Mouse (Mus musculus): ENCODE measurements at regions not wholly inside any gene's neighbourhood (a gene's known extent, or its start where the extent isn't known, plus 50 kb on each side); places are given as distances from the start of the nearest gene placed in this dataset.

DNA sequence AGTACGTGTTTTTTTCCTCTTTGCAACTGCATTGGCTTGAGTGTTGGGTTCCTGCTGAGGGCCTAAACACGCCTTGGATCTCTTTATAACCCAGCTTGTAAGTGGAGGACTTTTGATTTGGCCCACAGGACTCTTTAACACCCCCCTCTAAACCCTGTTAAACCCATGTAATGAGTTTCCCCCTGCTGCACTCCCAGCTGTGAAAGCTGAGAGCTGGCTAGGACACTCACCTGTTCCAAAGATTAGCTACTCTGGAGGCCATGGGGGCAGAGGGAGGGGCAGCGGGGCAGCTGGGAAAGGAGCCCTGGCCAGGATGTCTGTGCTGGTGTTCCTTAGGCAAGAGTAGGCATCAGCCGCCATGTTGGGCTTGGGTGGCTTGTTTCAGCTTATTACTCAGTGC lies 128.7 kb upstream of the Irx3 start:
- no peak for DNase-seq

DNA sequence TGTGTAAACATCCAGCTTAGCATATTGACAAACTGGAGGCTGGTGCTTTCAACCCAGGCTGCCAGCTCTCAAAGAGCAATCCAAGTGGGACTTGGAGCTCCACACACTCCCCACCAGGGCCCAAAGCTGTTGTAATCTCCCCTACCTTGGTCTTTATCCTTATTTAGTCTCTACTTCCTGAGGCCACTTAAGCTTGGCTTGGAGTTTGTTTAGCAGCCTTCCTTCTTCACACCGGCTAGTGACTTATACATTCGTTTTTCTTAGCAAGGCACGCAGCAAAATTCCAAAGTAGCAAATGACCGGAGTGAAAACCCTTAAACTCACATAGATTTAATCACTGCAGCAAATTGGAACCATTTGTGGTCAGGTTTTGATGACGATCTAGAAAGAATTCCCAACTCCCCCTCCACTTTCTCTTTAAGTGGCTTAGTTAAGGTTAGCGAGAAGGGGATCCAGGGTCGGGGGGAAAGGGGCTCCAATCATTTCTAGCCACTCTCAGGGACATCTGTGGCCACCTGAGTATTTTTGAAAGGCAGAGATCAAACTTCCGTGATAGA lies 124.2 kb upstream of the Irx3 start:
- no peak for DNase-seq

DNA sequence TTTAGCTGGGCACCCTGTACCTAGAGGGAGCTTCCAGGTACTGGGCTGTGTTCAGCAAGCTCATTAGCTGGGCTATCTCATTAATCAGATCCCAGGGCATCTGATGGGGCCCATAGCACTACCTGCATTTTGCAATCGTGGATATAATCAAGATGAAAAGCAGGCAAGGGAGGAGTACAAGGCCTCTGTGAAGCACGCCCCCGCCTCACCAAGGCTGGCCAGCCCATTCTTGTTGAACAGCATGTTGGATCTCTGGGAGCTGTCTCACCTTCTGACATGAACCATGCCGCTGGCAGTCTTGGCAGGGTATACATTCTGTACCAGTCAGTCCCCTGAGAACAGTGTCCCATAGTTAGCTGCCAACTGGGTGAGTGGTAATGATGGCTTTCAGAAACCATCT lies 122.3 kb upstream of the Irx3 start:
- no peak for DNase-seq

DNA sequence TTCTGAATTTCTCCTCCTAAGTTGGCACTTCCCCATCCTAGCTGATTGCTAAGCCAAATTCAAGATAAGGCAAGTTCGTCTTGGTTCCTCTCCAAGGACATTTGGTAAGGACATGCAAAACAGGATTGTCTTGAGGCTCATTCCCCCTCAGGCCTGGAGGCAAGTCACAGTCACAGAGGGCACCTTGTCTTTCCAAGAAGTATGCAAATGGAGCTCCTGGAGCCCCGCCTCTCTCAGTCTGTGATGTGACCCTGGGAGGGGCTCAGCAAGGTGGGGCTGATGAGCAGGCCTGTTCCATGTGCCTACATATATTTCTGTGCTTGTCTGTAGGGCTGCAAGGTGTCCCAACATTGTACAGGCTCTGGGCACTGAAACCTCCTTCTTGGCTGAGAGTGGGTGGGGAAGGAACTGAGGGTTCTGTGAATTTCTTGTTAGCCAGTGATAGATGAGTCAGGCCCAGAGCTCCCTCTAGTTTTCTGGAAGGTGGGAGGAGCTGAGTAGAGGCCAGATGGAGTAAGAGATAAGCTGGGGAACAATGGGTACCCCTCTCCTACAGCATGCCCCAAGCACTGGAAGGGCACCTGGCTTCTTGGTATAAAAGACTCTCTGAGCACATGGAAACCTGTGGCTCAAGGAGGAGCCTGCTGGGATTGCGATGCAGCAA lies 120.5 kb upstream of the Irx3 start:
- DNase-seq, result no peak

DNA sequence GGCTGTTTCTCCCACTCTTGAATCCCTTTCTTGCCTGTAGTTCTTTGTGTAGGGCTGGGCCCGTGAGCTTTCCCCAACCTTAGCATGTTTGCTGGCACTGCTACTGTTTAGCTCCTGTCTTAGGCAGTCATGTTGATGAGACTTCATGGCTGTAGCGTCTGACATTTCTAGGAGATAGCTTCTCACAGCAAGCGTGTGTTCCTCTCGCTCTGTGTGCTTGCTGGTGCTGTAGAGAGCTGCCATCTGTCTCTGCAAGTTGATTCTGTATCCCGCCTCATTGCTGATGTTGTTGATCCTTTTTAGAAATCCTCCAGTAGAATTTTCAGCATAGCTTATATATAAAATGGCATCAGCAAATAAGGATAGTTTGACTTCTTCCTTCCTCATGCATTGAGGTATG lies 116.0 kb upstream of the Irx3 start:
- DNase-seq, result no peak

DNA sequence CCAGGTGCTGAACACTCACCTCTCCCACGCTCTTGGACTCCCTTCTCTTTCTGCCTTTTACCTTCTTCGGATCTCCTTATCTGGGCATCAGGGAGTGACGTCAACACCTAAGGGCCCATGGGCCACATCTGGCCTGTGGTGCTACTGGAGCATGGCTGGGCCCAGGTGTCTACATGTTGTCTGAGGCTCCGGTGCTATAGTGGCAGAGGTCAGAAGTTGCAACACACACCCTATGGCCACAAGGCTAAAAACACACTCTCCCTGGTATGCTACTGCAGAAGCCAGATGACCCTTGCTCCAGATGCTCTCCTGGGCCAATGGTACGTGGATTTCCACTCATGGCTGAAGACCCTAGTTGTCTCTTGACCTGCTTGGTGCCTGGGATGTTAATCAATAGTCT lies 112.1 kb upstream of the Irx3 start:
- no peak for DNase-seq

DNA sequence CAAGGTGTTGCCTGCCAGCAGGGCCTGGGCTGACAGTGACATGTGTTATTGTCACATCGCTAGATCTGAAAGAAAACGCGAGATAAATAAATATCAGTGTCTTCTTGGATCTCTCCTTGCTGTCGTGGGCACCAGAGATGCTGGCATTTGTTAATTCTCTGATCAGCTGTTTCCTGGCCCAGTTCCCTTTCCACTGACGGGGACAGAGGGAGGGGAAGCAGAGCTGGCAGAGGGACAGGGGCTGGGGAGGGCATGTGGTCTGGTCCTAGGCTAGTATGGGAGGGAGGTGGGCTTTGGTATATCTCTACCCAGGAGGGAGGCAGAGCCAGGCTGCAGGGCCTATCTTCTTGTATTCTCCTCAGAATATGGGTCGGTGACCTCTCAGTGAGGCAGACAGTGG lies 111.3 kb upstream of the Irx3 start:
- DNase-seq, result no peak

DNA sequence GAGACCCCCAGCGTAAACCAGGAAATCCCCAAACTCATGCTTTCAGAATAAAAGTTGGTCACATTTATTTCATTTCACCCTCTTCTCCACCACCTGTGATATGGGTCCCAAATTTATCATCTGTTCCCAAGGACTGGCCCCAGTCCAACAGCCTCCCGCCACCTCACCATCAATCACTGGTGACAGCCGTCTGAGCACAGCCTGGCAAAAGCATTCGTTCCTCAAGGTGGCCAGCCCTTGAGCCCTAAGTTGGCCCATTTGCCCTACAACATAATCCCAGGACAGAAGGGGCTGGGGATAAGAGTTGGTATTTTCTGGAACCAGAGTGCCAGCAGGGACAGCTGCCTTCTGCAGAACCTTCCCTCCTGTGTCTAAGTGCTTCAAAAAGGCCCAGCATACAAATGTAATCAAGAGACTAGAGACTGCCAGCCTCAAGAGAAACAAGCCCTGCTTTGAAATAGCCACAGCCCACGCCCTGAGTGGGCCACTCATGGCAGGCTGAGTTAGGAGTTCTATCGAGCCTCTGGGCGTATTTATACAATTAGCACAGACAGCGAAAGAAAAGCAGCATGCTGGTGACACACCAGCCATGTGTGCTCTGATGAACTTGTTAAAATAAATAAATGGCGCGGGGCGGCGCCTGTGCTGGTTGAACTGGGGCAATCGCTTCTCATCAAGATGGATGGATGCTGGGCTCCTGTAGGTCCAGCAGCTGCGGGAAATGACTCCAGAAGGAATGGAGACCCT lies 107.9 kb upstream of the Irx3 start:
- no peak for DNase-seq

DNA sequence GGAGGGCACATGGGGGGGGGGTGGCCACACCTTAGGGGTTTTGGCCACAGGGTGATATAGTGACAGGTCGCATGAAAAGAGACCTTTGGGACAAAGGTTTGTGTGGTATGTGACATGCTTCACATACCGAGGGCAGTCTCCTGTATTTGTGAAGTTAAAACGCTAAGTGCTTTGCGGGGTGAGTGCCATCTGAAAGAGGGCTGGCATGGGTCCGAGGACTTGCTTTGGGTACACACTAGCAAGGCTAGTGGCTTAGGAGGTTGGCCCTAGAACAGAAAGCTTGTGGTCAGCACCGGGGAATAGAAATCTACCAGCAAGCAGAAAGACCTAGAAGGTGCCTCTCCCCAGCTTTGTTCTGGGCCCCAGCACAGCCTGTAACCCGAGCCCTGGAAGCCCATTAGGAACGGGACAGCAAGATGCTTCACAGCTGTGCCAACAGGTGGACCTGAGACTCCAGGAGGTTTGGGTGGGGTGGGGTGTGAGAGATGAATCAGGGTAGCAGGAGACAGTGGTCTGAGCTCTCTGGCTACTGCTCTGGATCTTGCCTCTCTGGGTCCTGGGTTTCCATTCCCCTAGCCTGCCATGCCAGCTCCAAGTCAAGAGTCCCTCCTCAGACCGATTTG lies 107.0 kb upstream of the Irx3 start:
- DNase-seq, result no peak

DNA sequence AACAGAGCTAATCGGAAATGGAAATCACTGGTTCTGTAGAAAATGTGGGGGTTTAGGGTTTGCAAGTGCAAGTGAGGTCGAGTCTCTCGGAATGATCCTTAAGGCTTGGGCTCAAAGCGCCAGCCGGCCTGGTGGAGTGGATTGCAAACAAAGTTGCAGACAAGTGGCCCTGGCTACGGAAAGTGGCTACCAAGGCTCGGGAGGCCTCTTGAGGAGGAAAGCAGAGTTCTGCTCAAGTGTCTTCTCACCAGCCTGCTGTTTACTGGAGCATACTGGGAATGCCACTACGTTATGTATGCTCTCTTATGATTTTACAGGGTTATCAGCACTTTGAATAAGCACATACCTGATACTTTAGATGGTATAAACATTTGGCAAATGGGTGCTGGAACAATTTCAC lies 105.3 kb upstream of the Irx3 start:
- DNase-seq, result no peak

DNA sequence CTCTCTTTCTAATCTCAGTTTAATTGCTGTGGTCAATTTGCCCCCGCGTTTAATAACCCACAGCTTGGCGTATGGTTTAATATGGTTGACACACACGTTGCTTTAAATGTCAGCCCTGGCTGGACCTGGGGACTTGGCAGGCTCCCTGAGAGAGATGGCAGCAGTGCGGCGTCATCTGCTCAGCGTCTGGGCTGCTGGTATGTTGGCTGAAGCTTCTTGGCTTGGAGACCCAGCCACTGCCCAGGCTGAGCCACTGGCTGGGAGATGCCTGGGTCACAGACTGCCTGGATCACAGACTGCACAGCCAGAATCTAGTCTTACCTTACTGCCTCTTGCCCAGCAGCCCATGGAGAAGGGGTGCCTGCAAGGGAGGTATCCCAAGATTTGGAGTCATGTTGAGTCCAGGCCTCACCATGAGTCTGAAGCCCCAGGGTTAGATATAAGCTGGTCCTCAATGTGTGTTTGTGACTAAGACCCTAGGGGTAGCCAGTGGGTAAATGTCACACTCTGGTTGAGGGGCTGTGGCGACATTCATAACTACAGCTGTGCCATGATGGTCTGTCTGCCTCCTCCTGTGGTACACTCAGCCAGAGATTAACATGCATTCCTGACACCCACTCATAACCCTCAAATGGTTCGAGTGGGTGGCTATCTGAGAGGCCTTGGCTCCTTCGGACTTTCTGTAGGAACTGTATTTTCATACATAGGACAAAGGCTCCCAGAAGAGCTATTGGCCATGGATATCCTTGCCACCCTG lies 99.8 kb upstream of the Irx3 start:
- no peak for DNase-seq

DNA sequence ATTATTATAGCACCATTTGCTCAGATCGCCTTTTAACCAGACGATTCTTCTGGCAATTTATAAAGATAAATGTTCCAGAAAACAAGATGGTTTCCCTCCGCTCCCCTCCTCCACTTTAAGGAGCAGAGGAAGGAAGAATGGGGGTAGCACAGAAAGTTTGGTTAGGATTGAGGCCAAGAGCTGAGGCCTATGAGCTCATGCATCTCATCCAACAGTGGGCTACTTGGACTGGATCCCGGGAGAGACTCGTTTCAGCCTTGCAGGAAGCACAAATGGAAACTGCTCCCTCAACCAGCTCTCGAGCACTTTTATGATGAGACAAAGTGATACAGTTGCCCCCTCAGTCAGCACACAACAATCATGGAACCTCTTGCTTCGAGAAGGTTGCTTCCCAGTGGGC lies 97.9 kb upstream of the Irx3 start:
- peak; percentile 18 for DNase-seq

DNA sequence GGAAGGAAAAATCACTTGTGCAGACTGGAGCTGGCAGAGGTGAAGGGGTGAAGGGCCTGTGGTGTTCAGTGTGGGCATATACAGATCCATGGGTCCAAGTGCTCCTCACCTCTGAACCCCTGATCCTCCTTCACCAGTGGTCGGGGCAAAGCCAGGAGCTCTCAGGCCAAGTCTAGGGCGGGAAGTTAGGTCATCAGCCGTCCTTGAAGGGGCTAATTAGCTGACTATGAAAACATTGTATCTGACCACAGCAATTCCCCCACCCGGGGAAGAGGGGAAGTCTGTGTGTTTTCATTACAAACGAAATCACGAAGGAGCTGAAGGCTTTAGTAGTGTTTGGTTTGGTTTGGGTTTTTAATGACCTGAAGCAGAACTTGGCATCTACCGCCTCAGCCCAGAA lies 95.5 kb upstream of the Irx3 start:
- DNase-seq, result no peak

DNA sequence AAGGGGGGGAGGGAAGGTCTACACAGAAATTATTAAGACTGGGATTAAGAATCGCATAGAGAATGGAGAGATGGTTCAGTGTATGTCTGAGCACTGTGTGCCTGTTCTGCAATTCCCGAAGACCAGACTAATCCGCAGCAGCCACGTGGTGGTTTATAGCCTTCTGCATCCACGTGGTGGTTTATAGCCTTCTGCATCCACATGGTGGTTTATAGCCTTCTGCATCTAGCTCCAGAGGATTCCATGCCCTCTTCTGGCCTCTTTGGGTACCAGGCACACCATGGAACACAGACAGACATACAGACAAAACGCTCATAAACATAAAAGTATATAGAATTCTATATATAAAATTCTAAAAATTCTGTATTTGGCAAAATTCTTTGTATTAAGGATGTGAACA lies 94.1 kb upstream of the Irx3 start:
- no peak for DNase-seq

DNA sequence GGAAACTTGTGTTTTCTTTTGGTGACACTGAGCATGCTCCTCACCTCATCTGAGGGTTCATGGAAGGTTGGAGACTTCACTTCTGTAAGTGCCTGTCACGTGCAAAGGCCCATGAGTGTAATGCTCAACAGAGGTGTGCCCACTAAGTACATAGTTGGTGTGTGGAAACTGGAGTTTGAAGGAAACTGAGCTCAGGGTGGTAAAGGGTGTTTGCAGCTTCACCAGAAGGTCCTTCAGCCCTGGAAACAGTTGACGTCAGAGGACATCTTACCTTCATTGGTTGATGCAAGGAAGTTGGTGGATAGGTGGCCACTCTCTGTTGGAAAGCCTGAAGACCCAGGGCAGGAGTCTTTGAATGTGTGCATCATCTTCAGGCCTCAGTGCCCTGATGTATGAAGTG lies 83.0 kb upstream of the Irx3 start:
- no peak for DNase-seq

DNA sequence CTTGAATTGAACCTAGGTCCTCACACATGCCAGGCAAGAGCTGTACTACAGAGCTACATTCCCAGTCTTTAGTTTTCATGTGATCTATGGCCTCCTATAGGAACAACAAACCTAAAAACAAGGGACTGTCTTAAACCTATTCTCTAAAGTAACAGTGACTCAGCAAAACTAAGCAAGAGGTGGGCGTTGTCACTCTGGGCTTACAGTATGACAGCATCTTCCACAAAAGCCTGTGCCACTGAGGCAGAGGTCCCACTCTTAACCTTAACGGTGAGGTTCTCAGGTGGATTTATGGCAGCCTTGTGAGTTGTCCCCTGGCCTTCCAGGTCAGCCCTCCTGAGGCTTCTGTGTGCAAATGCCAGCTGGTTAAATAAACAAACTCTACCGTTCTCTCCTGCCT lies 82.5 kb upstream of the Irx3 start:
- DNase-seq, result no peak

DNA sequence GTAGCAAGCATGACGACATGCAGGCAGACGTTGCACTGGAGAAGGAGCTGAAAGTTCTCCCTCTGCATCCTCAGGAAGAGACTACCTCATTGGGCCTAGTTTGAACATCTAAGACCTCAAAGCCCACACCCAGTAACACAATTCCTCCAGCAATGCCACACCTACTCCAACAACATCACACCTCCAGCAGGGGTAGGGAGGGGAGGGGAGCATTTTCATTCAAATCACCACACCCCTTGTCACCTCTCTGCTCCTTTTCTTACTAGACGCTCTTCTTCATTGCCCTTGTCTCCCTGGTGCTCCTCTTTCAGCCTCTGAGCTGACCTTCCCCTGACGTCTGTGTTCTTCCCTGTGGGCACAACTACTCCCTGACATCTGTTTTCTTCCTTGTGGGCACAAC lies 81.1 kb upstream of the Irx3 start:
- DNase-seq, result no peak

DNA sequence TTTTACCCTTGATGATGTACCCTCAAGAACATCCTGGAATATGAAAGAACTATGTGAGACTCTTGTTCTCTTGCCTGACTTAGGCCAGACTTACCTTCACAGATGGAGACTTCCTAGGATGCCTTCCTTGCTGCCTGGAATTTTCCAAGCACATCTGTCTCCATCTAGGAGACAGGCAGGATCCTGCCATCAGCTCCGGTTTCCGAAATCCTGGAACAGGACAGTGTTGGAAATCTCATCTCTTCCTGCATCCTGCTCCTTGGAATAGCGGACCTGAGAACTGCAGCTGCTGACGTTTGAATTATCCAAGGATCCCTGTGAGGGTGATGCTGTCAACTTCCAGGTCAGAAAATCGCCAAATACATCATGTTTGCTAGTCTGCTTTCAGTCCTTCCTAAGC lies 77.0 kb upstream of the Irx3 start:
- DNase-seq, result no peak

DNA sequence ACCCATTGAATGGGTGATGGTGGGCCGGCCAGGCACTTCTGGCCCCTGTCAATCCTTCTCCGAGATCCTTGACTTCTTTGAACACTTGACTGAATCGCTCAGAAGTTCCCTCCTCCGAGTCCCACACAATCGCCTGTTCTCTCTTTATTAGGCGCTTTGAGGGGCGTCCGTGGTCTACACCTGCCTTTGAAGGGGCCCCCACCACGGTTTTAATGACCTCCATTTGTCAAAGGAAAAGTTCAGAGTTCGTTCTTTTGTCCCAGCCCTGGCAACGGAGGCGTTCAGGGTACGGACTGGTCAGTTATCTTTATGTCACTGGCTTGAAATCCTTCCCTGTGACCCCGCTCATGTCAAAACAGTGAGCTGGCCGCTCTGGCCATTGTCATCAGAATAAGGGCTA lies 74.3 kb upstream of the Irx3 start:
- DNase-seq, result no peak

DNA sequence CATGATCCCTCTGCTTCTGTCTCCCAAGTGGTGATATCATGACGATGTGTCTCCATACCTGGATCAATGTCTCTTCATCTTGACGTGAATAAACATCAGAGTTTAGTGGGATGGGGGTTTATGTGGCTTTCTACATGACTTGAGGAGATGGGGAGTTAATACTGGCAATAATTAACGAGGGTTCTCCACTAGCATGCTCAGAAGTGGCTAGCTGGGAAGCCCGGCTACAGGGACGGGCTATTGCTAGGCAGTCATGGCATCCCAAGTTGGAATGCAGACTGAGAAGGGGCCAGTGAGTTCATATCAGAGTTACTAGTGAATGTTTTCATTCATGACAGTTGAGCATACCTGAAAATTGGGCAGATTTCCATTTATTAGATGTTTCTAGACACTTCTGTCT lies 71.4 kb upstream of the Irx3 start:
- no peak for DNase-seq

DNA sequence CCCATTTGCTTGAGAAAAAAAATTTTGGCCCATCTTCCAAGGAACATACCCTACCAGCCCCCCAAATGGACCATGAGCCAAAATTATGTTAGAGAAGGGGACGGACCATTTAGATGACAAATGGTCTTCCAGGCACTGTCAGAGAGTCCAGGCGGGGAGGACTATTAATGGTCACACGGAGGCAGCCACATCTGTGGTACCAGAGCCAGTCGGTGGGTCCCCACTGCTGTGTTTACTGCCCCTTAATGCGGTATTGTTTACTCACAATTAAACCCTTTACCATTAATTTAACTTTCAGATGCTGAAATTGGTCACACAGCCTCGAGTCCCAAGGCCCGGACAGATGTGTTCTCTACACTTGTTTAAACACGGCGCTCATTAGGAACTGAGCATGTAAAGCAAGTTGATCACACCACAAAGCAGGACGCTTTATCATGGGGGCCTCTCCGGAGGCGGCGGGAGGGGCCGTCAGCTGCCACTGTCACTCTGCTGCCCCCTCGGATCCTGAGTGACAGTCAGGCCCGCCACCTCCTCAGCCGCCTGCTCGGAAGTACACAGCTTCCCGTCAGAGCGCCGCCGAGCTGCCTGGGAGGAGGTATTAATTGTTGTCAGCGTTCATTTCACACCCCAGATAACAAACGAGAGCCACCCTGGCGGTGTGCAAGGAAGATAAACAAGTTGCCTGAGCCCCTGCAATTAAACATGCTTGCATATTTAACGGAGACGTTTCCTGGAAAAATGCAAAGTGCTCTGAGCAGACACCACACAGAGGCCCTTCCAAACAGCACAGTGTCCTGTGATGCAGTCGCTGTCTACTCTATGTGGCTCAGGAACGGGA lies 70.6 kb upstream of the Irx3 start:
- no peak for DNase-seq

DNA sequence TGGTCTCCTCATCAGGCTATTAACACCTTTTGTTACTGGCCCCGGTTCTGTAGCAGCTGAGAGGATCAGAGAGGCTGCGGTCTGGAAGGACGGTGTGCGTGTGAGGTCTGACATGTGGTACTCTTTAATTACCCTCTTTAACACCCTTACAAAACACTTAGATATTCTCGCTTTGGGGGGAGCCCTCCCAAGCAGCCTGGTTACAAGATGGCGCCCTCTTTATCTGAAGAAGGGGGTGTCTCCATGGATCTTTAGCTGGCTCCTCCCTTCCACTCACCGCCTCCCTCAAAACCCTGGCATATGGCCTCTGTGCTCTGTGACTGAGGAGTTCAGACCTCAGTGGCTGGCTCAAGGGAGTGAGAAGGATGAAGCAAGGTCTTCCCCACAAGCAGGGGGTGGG lies 65.2 kb upstream of the Irx3 start:
- no peak for DNase-seq

DNA sequence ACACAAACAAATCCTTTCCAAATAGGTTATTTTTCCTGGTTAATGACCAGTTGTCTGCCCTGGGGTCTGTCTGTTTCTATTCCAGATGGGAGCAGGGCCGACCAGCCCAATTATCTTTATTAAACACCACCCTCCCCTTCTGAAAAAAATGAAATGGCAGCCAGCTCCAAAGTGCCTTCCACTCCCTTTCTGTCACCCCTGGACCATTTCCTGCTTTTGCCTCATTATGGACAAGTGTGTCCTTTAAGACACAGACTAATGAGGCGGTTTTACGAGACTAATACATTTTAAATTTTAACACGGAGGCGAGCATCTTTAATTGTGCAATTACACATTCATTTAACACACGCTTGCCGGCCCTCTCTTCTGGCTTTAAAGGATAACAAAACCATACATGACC lies 64.2 kb upstream of the Irx3 start:
- DNase-seq, result no peak
